Mouse (Mus musculus): ENCODE measurements around the gene Tmem100. TPM values are rescaled to one million over a fixed set of nuclear protein-coding genes. Genes with fewer than 3 reads are reported as not detected.

Gene Tmem100
- polyA plus RNA-seq, 1 experiment from 2014 or later: 27.4 TPM

Other genes starting within 250 kb of the Tmem100 start
- gene Pctp, start 27.5 kb upstream of the Tmem100 start, polyA plus RNA-seq (2015; fragmentation: Nextera tagmentation; extraction: Ambion mirVana): 4.7 and 4.9 TPM in 2 replicates
- 9.0 TPM in 2 replicates for gene Gm45716, start 157.3 kb downstream of the Tmem100 start, polyA plus RNA-seq (2015; fragmentation: Nextera tagmentation; extraction: Ambion mirVana)
- gene Mmd, start 219.1 kb downstream of the Tmem100 start, polyA plus RNA-seq (2015; fragmentation: Nextera tagmentation; extraction: Ambion mirVana): 41.6 and 42.0 TPM in 2 replicates

All from embryonic facial prominence, embryonic 15.5 days (tissue).